9 mouse cellular contexts compared by ENCODE assay signal in the genomic region with DNA sequence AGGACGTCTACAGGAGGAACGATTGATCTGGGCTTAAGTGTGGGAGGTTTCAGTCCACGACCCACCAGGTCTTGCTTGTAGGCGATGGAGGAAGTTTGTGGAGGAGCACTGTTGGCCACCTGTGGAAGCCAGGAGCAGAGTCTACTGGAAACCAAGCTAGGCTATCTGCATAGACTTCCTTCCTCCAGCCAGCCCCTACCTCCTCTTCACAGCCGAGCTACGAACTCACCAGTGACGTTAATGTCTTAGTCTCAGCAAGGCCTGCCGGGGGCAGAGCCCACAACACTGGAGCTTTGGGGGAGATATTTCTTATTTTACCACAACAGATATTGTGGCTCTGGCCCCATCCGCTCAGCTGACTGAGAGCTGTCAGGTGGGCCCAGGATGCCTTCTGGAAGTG.
A peak's percentile ranks its signal among the peaks of the same experiment; 100 is the strongest.
DNase-seq lines count a peak whose midpoint lies in the region; ATAC-seq and TF ChIP-seq lines count a peak whose summit lies in the region.
"Had no signal": no experiment of that assay in that cellular context is flagged by ENCODE, and none has a peak within 500 bp of the region (broad histone marks: within the 10 kb centered on the region; RNA-seq: fewer than 3 reads in every experiment).

No protein-coding gene starts in this region.

- DNase-seq in heart, postnatal 14 days = no peak
- DNase-seq in liver, embryonic 14.5 days (ENCODE audit: low read depth in 3 of 3, low spot score in 3 of 3) = no peak
- no peak for DNase-seq in layer of hippocampus, adult 8-10 months (ENCODE audit: low spot score in 2 of 2)
- no peak for DNase-seq in c-Kit-positive CD71-positive TER-119-positive erythroid progenitor cells, embryonic 14.5 days (ENCODE audit: low spot score)
- DNase-seq in kidney, postnatal 14 days = no peak
- DNase-seq: lung, postnatal 4 days had no signal

- peak overlapping the region; percentile 28 for H3K4me2 ChIP-seq in heart, embryonic 13.5 days
- peak overlapping the region; percentile 58 for H3K4me2 ChIP-seq in liver, embryonic 14.5 days (ENCODE audit: low read depth)

- H3K4me1 ChIP-seq in heart, embryonic 13.5 days = peaks cover 42% of the 10 kb centered on the region
- peaks cover 72% of the 10 kb centered on the region for H3K4me1 ChIP-seq in erythroblast, embryonic 14.5 days (ENCODE audit: control insufficient read depth)
- H3K4me1 ChIP-seq in liver, embryonic 14.5 days (replicated peaks; ENCODE audit: control insufficient read depth in 2 of 2, insufficient read depth in 2 of 2, low read length in 1 of 2) = peaks cover 29 to 40% of the 10 kb centered on the region in 2 experiments

- H3K27ac ChIP-seq in heart, embryonic 13.5 days (replicated peaks) = peak overlapping the region; percentile 62
- H3K27ac ChIP-seq in liver, embryonic 14.5 days = peak overlapping the region; percentile 95

- TF ChIP-seq CTCF in liver, embryonic 14.5 days (IDR thresholded peaks at IDR 0.05; ENCODE audit: low read depth) = no peak

- H3K27me3 ChIP-seq in heart, embryonic 13.5 days (replicated peaks) = no peaks in the 10 kb centered on the region
- H3K27me3 ChIP-seq in erythroblast, embryonic 14.5 days (ENCODE audit: control insufficient read depth) = no peaks in the 10 kb centered on the region
- H3K27me3 ChIP-seq in liver, embryonic 14.5 days (ENCODE audit: control insufficient read depth, insufficient read depth, low read length) = no peaks in the 10 kb centered on the region

- no peak for TF ChIP-seq EP300 in liver, embryonic 14.5 days (IDR thresholded peaks at IDR 0.05; ENCODE audit: low read depth)

- 52% methylated on average over 9 of the region's 9 CpGs for WGBS in heart, embryonic 13.5 days
- 19% methylated on average over 9 of the region's 9 CpGs for WGBS in liver, embryonic 14.5 days (ENCODE audit: insufficient replicate concordance)

- 0 out of 2 replicates have a peak overlapping the region, but pooled peaks have one; percentile 21 for H3K9ac ChIP-seq in heart, embryonic 13.5 days
- peak overlapping the region; percentile 62 for H3K9ac ChIP-seq in liver, embryonic 14.5 days (replicated peaks)

- H3K9me3 ChIP-seq in heart, embryonic 13.5 days = no peaks in the 10 kb centered on the region
- H3K9me3 ChIP-seq in erythroblast, embryonic 14.5 days (ENCODE audit: control insufficient read depth, low read length) = no peaks in the 10 kb centered on the region; the same call in 1 of the 2 replicates
- H3K9me3 ChIP-seq in liver, embryonic 14.5 days (ENCODE audit: control insufficient read depth, low read length) = no peaks in the 10 kb centered on the region

- H3K4me3 ChIP-seq in heart, embryonic 13.5 days = no peak overlapping the region
- peak overlapping the region; percentile 48 for H3K4me3 ChIP-seq in erythroblast, embryonic 14.5 days (replicated peaks)
- H3K4me3 ChIP-seq in liver, embryonic 14.5 days (ENCODE audit: insufficient read depth in 1 of 2, low read depth in 2 of 2, low read length in 2 of 2) = peak overlapping the region in 1 of 2 experiments; percentile 13; a peak in 1 of 4 replicates

- ATAC-seq in heart, embryonic 13.5 days (ENCODE audit: extremely low read depth, insufficient number of reproducible peaks, low FRiP score, low TSS enrichment) = no peak
- ATAC-seq in CD4-positive, CD25-positive, alpha-beta regulatory T cell, adult 4 months = peak; percentile 71
- ATAC-seq in liver, embryonic 14.5 days (ENCODE audit: insufficient read depth) = peak; percentile 25; the same call in 1 of the 2 replicates

- intact Hi-C loops in heart, postnatal 14 days (cut with DNase I) = no loop called here

- H3K36me3 ChIP-seq in heart, embryonic 13.5 days = peaks cover 13% of the 10 kb centered on the region
- H3K36me3 ChIP-seq in erythroblast, embryonic 14.5 days (ENCODE audit: control insufficient read depth) = peaks cover 78% of the 10 kb centered on the region
- no peaks in the 10 kb centered on the region for H3K36me3 ChIP-seq in liver, embryonic 14.5 days (replicated peaks; ENCODE audit: control insufficient read depth, insufficient read depth, low read depth)
